Mouse (Mus musculus) ZHBTc4 (cell line): ENCODE results near the gene Myh9.
"Not testable (repeated sequence)": the region's sequence is repeated elsewhere in the genome, so short reads cannot be mapped to it uniquely, and the experiment has no call there.

Experiments used
- DNase-seq: peaks from one replicate; pipeline ENCODE4 v3.0.0-alpha.2; 2011; ENCODE audit warnings: low read depth, low spot score

Gene Myh9

GRCm38 (mm10) chr15:77756848-77757247 lies 85.1 kb downstream of the Myh9 start, which contains the start of gene Apol8:
TSS of gene Apol8 (minus strand) at chr15:77757003.
- DNase-seq = peak; percentile 82

- DNase-seq = no peak
Measured at GRCm38 (mm10) chr15:77756081-77756480, 85.9 kb downstream of the Myh9 start.

GRCm38 (mm10) chr15:77755132-77755531 lies 86.8 kb downstream of the Myh9 start:
- DNase-seq = no peak

GRCm38 (mm10) chr15:77752443-77752842 lies 89.5 kb downstream of the Myh9 start:
- DNase-seq = no peak

- DNase-seq = peak; percentile 77
Measured at GRCm38 (mm10) chr15:77750461-77750860, 91.5 kb downstream of the Myh9 start.

- DNase-seq = no peak
Measured at GRCm38 (mm10) chr15:77749717-77750116, 92.3 kb downstream of the Myh9 start.

- DNase-seq = no peak
Measured at GRCm38 (mm10) chr15:77748414-77748813, 93.6 kb downstream of the Myh9 start.

GRCm38 (mm10) chr15:77746326-77746725 lies 95.6 kb downstream of the Myh9 start:
- DNase-seq = no peak

- no peak for DNase-seq
Measured at GRCm38 (mm10) chr15:77745081-77745480, 96.9 kb downstream of the Myh9 start.

GRCm38 (mm10) chr15:77744632-77745031 lies 97.3 kb downstream of the Myh9 start:
- no peak for DNase-seq

- not testable (repeated sequence) for DNase-seq
Measured at GRCm38 (mm10) chr15:77741556-77741955, 100.4 kb downstream of the Myh9 start.

- peak; percentile 77 for DNase-seq
Measured at GRCm38 (mm10) chr15:77740511-77741297, 101.3 kb downstream of the Myh9 start.

- not testable (repeated sequence) for DNase-seq
Measured at GRCm38 (mm10) chr15:77733903-77734302, 108.1 kb downstream of the Myh9 start.

GRCm38 (mm10) chr15:77733380-77733779 lies 108.6 kb downstream of the Myh9 start:
- DNase-seq = not testable (repeated sequence)

GRCm38 (mm10) chr15:77732851-77733250 lies 109.1 kb downstream of the Myh9 start:
- DNase-seq = not testable (repeated sequence)

- no peak for DNase-seq
Measured at GRCm38 (mm10) chr15:77731605-77732004, 110.4 kb downstream of the Myh9 start.

GRCm38 (mm10) chr15:77728739-77729138 lies 113.2 kb downstream of the Myh9 start, which contains the start of gene Apol9b:
TSS of gene Apol9b (plus strand) at chr15:77729039.
- not testable (repeated sequence) for DNase-seq

- DNase-seq = not testable (repeated sequence)
Measured at GRCm38 (mm10) chr15:77727745-77728144, 114.2 kb downstream of the Myh9 start.

- peak; percentile 39 for DNase-seq
Measured at GRCm38 (mm10) chr15:77727139-77727538, 114.8 kb downstream of the Myh9 start.

GRCm38 (mm10) chr15:77725393-77726020 lies 116.5 kb downstream of the Myh9 start:
- not testable (repeated sequence) for DNase-seq

- not testable (repeated sequence) for DNase-seq
Measured at GRCm38 (mm10) chr15:77724208-77724911, 117.6 kb downstream of the Myh9 start.

GRCm38 (mm10) chr15:77721509-77721908 lies 120.5 kb downstream of the Myh9 start:
- not testable (repeated sequence) for DNase-seq
